Mouse (Mus musculus) limb, embryonic 15.5 days (tissue): ENCODE results near the gene Rps12. TPM values are rescaled to one million over a fixed set of nuclear protein-coding genes. Genes with fewer than 3 reads are reported as not detected.

Experiments
- ATAC-seq: fragments of 200-750 bp; cut with Nextera tagmentation; 2 replicates; pipeline ENCODE4 v1.8.0; 2017; ENCODE audit warnings: low read depth, moderate TSS enrichment; ENCODE audit not compliant: insufficient number of reproducible peaks, low FRiP score, low TSS enrichment
- H3K27ac ChIP-seq: fragments of 300-500 bp; sonication (generic); 2 replicates; pipeline ENCODE4 v1.5.1; 2015; ENCODE audit warnings: moderate library complexity, mild to moderate bottlenecking, inconsistent platforms
- H3K27me3 ChIP-seq: fragments of 300-500 bp; sonication (generic); 2 replicates; pipeline ENCODE4 v1.6.1; 2015; ENCODE audit warnings: inconsistent platforms
- H3K36me3 ChIP-seq: fragments of 300-500 bp; sonication (generic); 2 replicates; pipeline ENCODE4 v1.6.1; 2015; ENCODE audit warnings: inconsistent platforms
- H3K4me1 ChIP-seq: fragments of 300-500 bp; sonication (generic); 2 replicates; pipeline ENCODE4 v1.6.1; 2015; ENCODE audit warnings: inconsistent platforms
- H3K4me2 ChIP-seq: fragments of 300-500 bp; sonication (generic); 2 replicates; pipeline ENCODE4 v1.6.1; 2015; ENCODE audit warnings: mild to moderate bottlenecking, inconsistent platforms
- H3K4me3 ChIP-seq: fragments of 300-500 bp; sonication (generic); 2 replicates; pipeline ENCODE4 v1.5.1; 2015; ENCODE audit warnings: mild to moderate bottlenecking, inconsistent platforms
- H3K9ac ChIP-seq: fragments of 300-500 bp; sonication (generic); 2 replicates; pipeline ENCODE4 v1.6.1; 2015; ENCODE audit warnings: inconsistent platforms
- H3K9me3 ChIP-seq: fragments of 300-500 bp; sonication (generic); 2 replicates; pipeline ENCODE4 v1.6.1; 2016; ENCODE audit warnings: inconsistent platforms
- WGBS: fragments of 180-500 bp; shearing (Covaris S2); methylation state at CpG from one replicate; pipeline ENCODE4 v1.1.7; 2015; 5-methylcytosine and 5-hydroxymethylcytosine counted together
- polyA plus RNA-seq: library from polyadenylated mRNA; unstranded; fragments of >200 nt; fragmentation: Nextera tagmentation; extraction: Ambion mirVana; gene quantifications from 2 replicates; pipeline ENCODE4 v1.2.1, GENCODE M21; 2015

Rps12 gene
- polyA plus RNA-seq, result 171 and 214 TPM in 2 replicates

DNA sequence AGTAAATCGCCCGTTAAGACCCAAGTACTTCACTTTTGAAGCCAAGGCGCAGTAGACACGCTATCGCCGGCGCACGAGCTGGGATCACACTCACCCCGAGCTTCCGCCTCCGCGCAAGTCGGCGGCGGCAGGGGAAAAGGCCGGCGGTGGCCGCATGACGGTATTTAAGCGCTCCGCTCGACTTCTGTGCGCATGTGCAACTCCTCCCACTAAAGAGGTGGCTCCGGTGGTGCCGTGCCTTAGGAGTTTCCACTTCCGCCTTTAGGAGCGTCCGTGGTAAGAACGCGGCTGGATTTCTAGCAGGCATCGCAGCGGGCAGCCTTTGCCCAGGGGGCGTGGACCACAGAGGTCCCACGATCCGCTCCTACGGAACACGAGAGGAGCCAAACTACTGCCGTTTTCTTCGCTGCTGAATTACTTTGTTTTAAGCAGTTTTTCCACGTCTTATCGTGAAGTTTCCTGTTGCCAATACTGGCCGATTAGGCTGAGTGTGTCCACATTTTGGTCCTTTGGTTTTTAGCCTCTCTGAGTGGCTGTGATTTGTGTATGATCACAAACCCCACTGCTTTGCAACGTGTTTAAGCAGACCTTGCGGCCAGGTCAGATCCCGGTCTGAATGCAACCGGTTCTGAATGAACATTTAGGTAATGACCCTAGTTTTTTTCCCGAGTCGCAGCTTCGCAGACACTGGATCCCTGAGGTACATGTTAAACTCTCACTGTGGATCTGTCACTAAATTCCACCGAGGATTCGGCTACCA, at the start of gene Rps12:
Gene Rps12 (minus strand): TSS at position 214 of the 760 bp plus-strand sequence.
- under 1% methylated on average over 51 of the region's 51 CpGs for WGBS
- Histone ChIP-seq H3K27ac (peak within 1 kb of the TSS; percentile 88), H3K4me2 (peak within 1 kb of the TSS; percentile 60), H3K4me3 (peak within 1 kb of the TSS; percentile 85), H3K36me3 (peaks cover 32% of the 10 kb centered on the region), H3K9ac (peak within 1 kb of the TSS; percentile 84), H3K27me3 (no peaks in the 10 kb centered on the region), H3K9me3 (no peaks in the 10 kb centered on the region), H3K4me1 (peaks cover 27% of the 10 kb centered on the region)
- ATAC-seq, result peak; percentile 96

DNA sequence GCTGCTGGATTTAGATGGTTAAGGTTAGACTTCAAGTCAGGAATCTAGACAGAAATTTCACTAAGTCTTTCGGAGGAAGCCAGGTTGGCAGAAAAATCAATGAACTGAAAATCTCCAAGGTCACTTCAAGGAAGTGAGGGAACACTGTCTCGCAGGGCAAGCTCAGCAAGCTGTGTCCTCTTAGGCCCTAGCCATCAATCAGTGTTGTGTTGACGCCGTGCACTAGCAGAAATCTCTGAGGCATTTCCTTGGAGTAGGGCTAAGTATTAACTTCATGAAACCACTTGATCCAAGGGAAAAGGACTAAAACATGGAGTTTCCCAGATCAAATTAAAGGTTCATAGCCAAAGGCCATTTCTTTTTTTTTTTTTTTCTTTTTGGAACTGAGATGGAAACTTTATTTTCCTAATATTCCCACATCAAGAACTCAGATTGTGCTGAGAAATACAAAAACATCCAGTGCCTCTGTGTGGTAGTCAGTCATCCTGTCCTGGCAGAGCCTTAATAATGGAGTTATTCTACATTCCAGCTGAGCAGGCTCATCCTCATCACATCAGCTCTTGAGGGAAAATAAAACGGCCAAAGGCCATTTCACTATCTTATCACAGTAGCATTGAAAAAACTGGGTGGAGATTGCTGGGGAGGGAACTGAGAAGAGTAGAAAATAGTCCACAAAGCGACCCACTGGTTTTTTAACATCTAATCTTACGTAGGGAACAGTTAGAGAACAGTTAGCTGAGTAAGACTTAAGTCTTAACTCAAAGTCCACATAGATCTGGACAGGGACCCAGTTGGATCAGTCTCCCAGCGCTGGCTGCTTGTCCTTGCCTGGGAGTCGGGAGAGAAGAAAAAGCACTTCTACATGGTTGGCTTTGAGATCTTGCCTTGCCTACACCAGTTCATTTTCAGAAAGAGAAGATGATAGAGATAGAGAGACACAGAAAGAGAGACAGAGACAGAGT, 49.2 kb upstream of the Rps12 start:
- Histone ChIP-seq H3K4me1 (no peaks in the 10 kb centered on the region), H3K9me3 (no peaks in the 10 kb centered on the region), H3K4me2 (no peak overlapping the region), H3K36me3 (no peaks in the 10 kb centered on the region), H3K27ac (no peak overlapping the region), H3K9ac (no peak overlapping the region), H3K27me3 (no peaks in the 10 kb centered on the region), H3K4me3 (no peak overlapping the region)
- no peak for ATAC-seq
- 74% methylated on average over 9 of the region's 9 CpGs for WGBS

DNA sequence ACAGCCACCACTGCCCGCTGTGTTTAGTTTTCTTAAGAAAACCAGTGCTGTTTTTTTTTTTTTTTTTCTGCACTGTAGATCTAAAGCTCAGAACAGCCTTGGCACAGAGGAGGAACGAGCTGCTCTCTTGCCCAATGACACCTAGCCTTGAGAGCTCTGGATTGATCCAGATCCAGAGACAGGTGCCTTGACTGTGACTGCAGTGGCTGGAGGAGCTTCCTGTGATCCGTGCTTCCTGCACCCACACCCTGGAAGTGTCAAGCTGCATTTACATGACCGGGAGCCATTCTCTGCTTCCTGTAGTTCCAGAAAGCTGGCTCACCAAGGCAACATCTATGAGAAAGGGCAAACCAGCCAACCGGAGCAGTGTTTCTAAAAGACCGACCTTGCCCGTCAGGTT, 39.4 kb upstream of the Rps12 start:
- no peaks in the 10 kb centered on the region for H3K27me3 ChIP-seq
- H3K4me1 ChIP-seq, result no peaks in the 10 kb centered on the region
- 89% methylated on average over 7 of the region's 7 CpGs for WGBS
- peaks cover 54% of the 10 kb centered on the region for H3K36me3 ChIP-seq
- no peak overlapping the region for H3K4me3 ChIP-seq
- ATAC-seq, result no peak
- H3K27ac ChIP-seq, result no peak overlapping the region
- H3K9ac ChIP-seq, result no peak overlapping the region
- H3K9me3 ChIP-seq, result no peaks in the 10 kb centered on the region
- H3K4me2 ChIP-seq, result no peak overlapping the region

DNA sequence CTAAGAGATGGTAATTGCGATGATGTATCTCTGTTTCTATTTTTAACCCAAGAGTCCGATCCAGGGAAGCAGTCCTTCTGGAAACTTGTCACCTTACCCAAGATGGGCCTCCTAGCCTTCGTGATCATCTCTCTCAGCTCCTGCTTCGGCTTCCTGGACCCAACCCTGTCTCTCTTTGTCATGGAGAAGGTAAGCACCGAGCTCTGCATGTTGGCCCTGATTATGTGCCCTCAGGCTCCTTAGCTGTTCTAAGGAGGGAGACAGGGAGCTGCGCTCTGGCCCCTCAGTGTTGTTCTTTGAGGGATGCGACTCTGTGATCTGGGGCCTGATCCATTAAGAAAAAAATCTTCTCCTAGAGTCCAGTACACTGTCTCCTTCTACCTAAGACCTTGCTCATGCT, 29.2 kb upstream of the Rps12 start:
- Histone ChIP-seq H3K27me3 (no peaks in the 10 kb centered on the region), H3K9ac (no peak overlapping the region), H3K4me3 (no peak overlapping the region), H3K27ac (no peak overlapping the region), H3K36me3 (peaks cover 16% of the 10 kb centered on the region), H3K9me3 (no peaks in the 10 kb centered on the region), H3K4me2 (no peak overlapping the region), H3K4me1 (no peaks in the 10 kb centered on the region)
- no peak for ATAC-seq
- 86% methylated on average over 7 of the region's 7 CpGs for WGBS

- H3K9ac ChIP-seq, result no peak overlapping the region
- no peaks in the 10 kb centered on the region for H3K27me3 ChIP-seq
- H3K4me2 ChIP-seq, result no peak overlapping the region
- no peaks in the 10 kb centered on the region for H3K4me1 ChIP-seq
- H3K4me3 ChIP-seq, result no peak overlapping the region
- 42% methylated on average over 1 of the region's 1 CpGs for WGBS
- no peak for ATAC-seq
- H3K9me3 ChIP-seq, result no peaks in the 10 kb centered on the region
- H3K27ac ChIP-seq, result no peak overlapping the region
- H3K36me3 ChIP-seq, result peaks cover 18% of the 10 kb centered on the region
These were observed 28.1 kb upstream of the Rps12 start for GRCm38 (mm10) chr10:23815168-23815567.

DNA sequence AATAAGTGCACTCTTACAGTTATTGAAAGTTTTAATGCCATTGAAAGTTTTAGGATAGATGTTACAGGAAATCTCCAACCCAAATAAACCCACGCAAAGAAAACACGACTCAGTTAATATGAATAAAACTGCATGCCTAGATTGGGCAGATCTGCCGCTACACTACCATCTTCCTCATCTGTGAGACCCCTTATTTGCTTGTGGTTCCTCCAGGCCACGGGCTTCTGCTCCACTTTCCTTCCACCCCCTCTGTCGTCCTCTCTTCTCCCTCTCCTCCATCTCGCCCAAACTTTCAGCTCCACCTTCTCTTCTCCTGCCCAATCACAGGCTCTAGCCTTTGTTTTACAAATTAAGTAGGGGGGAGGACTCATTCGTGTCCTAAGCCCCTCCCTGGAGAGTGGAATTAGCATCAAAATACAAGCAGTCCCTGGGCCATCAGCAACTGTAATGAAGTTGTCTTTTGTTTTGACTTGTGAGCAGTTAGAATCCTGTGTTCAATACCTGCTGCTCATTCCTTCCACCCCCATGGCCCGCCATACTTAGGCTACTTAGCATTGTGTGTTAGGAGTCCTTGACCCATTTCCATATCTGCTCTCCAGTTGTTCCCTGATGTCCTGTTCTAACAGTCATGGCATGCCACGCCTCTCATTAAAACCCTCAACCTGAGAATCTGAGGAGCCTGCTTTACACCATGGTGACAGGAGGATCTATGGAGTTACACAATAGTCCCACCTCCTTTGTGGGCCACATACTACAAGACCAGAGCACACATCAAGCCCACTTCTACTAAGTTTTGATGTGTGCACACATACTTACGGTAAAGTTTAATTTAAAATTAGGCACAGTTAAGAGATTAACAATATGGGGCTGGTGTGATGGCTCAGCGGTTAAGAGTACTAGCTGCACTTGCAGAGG, 26.0 kb upstream of the Rps12 start:
- ATAC-seq, result no peak
- Histone ChIP-seq H3K4me2 (no peak overlapping the region), H3K27me3 (no peaks in the 10 kb centered on the region), H3K4me1 (no peaks in the 10 kb centered on the region), H3K9me3 (no peaks in the 10 kb centered on the region), H3K36me3 (peaks cover 8% of the 10 kb centered on the region; the same call in 1 of the 2 replicates), H3K4me3 (no peak overlapping the region), H3K9ac (no peak overlapping the region), H3K27ac (no peak overlapping the region)
- 64% methylated on average over 11 of the region's 11 CpGs for WGBS

DNA sequence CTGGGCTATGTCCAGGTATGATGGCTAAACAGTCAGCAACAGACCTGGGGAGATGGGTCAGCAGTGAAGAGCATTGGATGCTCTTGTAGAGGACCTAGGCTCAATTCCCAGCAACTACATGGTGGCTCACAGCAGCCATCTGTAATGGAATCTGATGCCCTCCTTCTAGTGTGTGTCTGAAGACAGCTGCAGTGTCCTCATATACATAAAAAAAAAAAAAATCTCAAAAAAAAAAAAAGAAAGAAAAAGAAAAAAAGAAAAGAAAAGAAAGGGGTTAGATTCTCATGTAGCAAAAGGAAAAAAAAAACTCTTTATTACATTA, 25.3 kb upstream of the Rps12 start:
- no peak overlapping the region for H3K27ac ChIP-seq
- no peak overlapping the region for H3K9ac ChIP-seq
- H3K27me3 ChIP-seq, result no peaks in the 10 kb centered on the region
- no peak overlapping the region for H3K4me3 ChIP-seq
- peaks cover 10% of the 10 kb centered on the region; the same call in 1 of the 2 replicates for H3K36me3 ChIP-seq
- H3K9me3 ChIP-seq, result no peaks in the 10 kb centered on the region
- H3K4me1 ChIP-seq, result no peaks in the 10 kb centered on the region
- ATAC-seq, result no peak
- H3K4me2 ChIP-seq, result no peak overlapping the region

DNA sequence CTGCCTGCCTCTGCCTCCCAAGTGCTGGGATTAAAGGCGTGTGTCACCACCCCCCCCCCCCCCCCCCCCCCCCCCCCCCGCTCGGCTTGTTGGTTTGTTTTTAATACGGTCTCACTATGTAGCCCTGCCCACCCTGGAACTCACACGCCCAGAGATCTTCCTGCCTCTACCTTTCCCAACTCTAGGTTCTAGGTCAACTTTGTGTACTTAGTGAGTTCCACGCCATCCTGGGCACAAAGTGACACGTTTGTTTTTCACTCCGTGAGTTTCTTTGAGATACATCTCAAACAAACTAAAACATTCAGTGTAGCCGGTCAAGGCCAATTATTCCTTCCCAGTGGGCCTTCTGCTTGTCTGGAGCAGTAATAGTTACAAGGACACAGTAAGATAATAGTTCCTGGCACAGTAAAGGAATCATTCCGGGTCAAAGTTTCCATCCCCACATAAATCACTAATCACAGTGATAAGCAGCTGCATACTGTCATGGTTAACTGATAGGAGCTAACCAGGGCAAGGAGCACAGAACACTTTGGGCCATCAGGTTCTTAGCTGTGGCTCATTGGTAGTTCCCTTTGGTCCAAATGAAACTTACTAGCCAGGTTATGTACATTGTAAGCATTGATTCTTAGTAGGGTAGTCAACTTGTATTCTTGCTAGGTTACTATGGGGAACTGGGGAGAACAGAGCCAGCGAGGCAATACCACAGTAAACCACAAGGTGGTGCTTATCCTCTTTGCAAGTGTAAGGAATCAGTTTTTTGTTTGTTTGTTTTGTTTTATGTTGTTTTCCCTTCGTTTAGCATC, 24.8 kb upstream of the Rps12 start:
- Histone ChIP-seq H3K9me3 (no peaks in the 10 kb centered on the region), H3K4me1 (no peaks in the 10 kb centered on the region), H3K27me3 (no peaks in the 10 kb centered on the region), H3K36me3 (peaks cover 10% of the 10 kb centered on the region; the same call in 1 of the 2 replicates), H3K4me2 (no peak overlapping the region), H3K27ac (no peak overlapping the region), H3K4me3 (no peak overlapping the region), H3K9ac (no peak overlapping the region)
- WGBS, result 69% methylated on average over 8 of the region's 12 CpGs
- ATAC-seq, result no peak

GRCm38 (mm10) chr10:23806201-23806600, 19.1 kb upstream of the Rps12 start:
- Histone ChIP-seq H3K4me2 (no peak overlapping the region), H3K27ac (no peak overlapping the region), H3K4me3 (no peak overlapping the region), H3K27me3 (no peaks in the 10 kb centered on the region), H3K36me3 (peaks cover 51% of the 10 kb centered on the region), H3K9ac (no peak overlapping the region), H3K4me1 (no peaks in the 10 kb centered on the region), H3K9me3 (no peaks in the 10 kb centered on the region)
- WGBS, result 31% methylated on average over 4 of the region's 4 CpGs
- no peak for ATAC-seq

DNA sequence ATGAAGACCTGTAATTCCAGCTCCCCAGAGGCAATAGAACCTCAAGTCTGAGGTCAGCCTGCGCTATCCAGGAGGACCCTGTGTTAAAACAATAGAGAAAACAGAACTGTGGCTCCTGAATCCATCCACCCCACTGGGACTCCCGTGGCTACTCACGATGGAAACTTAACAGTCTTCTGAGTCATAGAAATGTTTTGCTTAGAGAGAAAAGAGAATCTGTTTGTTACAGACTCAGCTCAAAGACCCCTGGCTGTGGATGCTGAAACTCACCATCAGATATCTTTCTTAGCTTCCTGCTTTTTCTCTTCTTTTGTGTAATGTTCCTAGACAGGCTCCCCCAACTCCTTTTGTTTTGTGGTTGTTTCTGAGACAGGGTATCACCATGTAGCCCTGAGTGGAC, 17.6 kb upstream of the Rps12 start:
- Histone ChIP-seq H3K4me2 (no peak overlapping the region), H3K4me1 (no peaks in the 10 kb centered on the region), H3K9ac (no peak overlapping the region), H3K9me3 (no peaks in the 10 kb centered on the region), H3K4me3 (no peak overlapping the region), H3K27ac (no peak overlapping the region), H3K27me3 (no peaks in the 10 kb centered on the region), H3K36me3 (peaks cover 53% of the 10 kb centered on the region)
- no peak for ATAC-seq
- 83% methylated on average over 3 of the region's 3 CpGs for WGBS

GRCm38 (mm10) chr10:23802911-23803310, 15.8 kb upstream of the Rps12 start:
- no peak overlapping the region for H3K9ac ChIP-seq
- no peak for ATAC-seq
- 55% methylated on average over 3 of the region's 3 CpGs for WGBS
- H3K9me3 ChIP-seq, result no peaks in the 10 kb centered on the region
- H3K36me3 ChIP-seq, result peaks cover 49% of the 10 kb centered on the region
- H3K27ac ChIP-seq, result no peak overlapping the region
- no peak overlapping the region for H3K4me3 ChIP-seq
- H3K4me1 ChIP-seq, result no peaks in the 10 kb centered on the region
- H3K4me2 ChIP-seq, result no peak overlapping the region
- no peaks in the 10 kb centered on the region for H3K27me3 ChIP-seq
